Mouse (Mus musculus): Measurements from ENCODE around the gene Fam76a.

DNA sequence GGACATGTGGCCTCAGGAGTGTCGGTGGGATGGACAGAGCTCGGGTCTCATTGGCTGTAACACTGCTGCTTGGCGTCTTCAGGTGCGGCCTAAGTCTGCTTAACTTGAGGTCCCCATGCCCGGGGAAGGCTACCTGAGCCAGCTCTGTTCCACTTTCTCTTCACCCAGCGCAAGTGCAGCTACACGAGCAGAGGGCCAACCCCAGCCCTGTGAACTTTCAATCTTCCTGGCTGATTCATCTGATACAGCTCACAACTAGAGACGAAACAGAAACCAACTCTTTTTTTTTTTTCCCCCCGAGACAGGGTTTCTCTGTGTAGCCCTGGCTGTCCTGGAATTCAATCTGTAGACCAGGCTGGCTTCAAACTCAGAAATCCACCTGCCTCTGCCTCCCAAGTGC lies 24.2 kb downstream of the Fam76a start:
- TF ChIP-seq MXI1 (IDR thresholded peaks at IDR 0.05; ENCODE audit: low read depth, low read length) (no peak), POLR2A (IDR thresholded peaks at IDR 0.05; ENCODE audit: low read depth, low read length) (no peak)

All from CH12.LX (cell line).